Mouse (Mus musculus): ENCODE data around the gene Galnt17. TPM values are rescaled to one million over a fixed set of nuclear protein-coding genes. Genes with fewer than 3 reads are reported as not detected.

Gene Galnt17
- total RNA-seq (2021), result 1 to 10 TPM; 3.4 to 4.9 TPM
- long read RNA-seq, experiment 1, result 0 reads
- long read RNA-seq, experiment 2, partial matches to known transcripts, result 1 of 1 reads
- long read RNA-seq, experiment 2, other reads (novel, unspliced or antisense), result 0 of 1 reads

GRCm38 (mm10) chr5:131308397-131308796, at the start of gene Galnt17:
Gene Galnt17 (minus strand): TSS chr5:131308497.
- no peak for DNase-seq (ENCODE audit: low spot score in 2 of 2)

DNA sequence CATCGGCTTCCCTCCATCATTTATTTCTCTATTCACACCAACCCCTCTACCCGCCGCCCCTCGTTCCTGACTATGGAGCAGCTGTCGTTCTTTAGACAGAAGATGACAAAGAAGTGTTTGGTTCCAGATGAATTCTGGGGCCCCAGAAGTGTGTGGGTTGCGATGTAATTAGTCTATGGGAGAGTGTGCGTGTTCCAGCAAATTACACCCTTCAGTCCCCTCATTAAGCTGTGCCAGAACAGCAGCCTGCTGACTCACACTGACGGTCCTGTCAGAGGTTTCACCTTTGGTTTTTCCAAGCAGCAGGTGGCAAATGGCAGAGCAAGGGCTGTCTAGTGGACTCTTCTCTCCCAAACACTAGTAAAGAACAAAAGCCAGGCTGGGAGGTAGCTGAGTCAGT, 26.2 kb upstream of the Galnt17 start:
- no peak for DNase-seq (ENCODE audit: low spot score in 2 of 2)

- DNase-seq (ENCODE audit: low spot score in 2 of 2), result no peak
Measured at GRCm38 (mm10) chr5:131321286-131321685, 13.0 kb upstream of the Galnt17 start.

DNA sequence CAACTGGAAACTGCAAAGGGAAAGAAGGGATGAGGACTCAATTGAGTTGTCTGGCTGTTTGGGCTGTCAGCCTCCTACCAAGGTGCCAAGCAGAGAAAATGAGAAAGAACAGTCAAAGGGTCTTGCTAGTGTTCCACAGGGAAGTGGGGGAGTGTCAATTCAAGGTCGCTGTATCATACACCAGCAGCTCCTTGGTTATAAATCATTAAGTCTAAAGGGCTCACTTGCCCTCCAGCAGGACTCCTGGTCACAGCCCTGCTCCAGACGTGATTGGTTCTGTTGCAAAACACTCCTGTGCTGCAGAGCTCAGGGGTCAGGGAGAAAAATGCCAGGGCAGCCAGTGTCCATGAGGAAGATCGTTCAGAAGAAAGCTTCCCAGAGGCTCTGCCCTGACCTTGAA, 11.3 kb upstream of the Galnt17 start:
- no peak for DNase-seq (ENCODE audit: low spot score in 2 of 2)

- DNase-seq (ENCODE audit: low spot score in 2 of 2), result no peak
Measured at GRCm38 (mm10) chr5:131319141-131319540, 10.8 kb upstream of the Galnt17 start.

- no peak for DNase-seq (ENCODE audit: low spot score in 2 of 2)
Measured at GRCm38 (mm10) chr5:131315016-131315415, 6.7 kb upstream of the Galnt17 start.

DNA sequence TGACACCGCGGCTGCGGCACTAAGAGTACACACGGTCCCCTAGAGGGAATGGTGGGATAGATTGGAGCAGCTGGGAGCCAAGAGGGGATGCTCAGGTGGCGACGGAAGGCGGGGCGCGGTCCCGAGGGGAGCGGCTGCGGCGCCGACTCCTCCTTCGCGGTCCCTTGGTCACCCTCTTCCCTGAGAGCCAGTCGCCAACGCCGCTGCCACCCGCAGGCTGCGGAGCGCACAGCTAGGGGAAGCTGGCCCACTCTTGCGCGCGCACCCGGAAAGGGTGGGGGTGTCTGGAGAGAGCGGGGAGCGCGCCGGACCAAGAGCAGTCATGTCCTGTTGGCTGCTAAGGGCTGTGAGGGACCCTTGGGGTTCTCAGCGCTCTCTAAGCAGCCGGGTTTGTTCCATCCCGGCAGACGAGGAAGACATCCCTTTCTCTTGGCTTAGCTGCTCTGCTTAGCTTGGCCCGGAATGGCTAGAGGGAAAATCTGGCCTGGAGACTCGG, 593 bp downstream of the Galnt17 start:
- peak; percentile 55 to 58 for DNase-seq (ENCODE audit: low spot score in 2 of 2)

GRCm38 (mm10) chr5:131306908-131307655, 1.2 kb downstream of the Galnt17 start:
- DNase-seq (ENCODE audit: low spot score in 2 of 2), result peak in 1 of 2 experiments; percentile 38

DNA sequence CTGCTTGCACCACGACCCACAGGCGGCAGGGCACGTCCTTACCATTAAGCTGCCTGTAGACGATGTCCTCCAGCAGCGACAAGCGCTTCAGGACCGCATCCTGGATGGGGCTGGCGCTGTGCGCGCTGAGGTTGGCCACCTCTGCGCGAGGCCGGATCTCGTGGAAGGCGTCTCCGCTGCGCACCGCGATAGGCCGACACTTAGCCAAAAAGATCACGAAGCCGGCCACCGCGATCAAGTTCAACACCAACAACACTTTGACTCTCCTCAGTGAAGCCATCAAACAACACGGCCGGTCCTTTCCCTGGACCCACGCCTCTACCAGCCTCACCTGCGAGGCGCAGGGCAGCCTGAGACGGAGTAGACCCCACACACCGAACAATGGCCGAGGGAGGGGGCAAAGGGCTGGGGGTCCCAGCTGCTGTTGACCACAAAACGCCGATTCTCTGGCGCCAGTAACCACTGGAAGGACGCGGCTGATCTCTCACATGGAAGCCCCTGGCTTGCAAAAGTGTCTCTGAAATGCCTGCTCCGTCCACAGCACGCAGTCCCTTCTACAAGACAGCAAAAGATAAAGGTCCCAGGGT, 1.9 kb downstream of the Galnt17 start:
- peak in 1 of 2 experiments; percentile 21 for DNase-seq (ENCODE audit: low spot score in 2 of 2)

GRCm38 (mm10) chr5:131305223-131305622, 3.1 kb downstream of the Galnt17 start:
- no peak for DNase-seq (ENCODE audit: low spot score in 2 of 2)

GRCm38 (mm10) chr5:131301526-131301925, 6.8 kb downstream of the Galnt17 start:
- DNase-seq (ENCODE audit: low spot score in 2 of 2), result no peak

DNA sequence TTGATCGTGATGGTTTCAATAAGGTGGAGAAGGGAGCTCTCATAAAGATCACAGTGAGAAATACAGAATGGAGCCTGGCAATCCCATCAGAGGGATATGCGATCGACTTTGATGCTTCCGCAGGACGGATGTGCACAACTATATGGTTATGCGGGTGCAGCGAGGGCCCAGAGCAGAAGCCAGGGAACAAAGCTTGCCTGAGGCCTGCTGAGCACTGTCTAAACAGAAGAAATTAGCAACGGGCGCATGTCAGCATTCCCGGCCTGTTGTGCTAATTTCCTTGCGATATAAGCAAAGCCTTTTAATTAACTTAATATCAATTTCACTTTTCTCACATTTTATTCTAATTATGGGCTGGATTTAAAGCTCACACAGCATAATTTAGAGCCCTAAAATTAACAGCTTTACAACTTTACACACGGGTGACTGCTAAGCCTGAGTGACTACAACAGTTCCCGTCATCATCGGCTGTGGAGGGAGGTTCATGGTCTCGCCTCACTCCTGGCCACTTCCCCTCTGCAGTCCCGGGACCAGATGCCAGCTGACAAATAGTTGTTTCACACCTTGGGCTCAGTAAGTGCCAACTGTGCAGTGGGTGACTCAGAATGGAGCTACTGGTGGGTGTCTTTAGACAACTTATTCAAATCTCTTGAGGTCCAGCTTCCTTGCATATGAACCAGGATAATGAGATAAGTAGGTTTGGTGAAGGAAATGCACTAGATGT, 14.4 kb downstream of the Galnt17 start:
- DNase-seq (ENCODE audit: low spot score in 2 of 2), result no peak

- DNase-seq (ENCODE audit: low spot score in 2 of 2), result no peak
Measured at GRCm38 (mm10) chr5:131287091-131287490, 21.2 kb downstream of the Galnt17 start.

GRCm38 (mm10) chr5:131286680-131287079, 21.6 kb downstream of the Galnt17 start:
- no peak for DNase-seq (ENCODE audit: low spot score in 2 of 2)

- DNase-seq (ENCODE audit: low spot score in 2 of 2), result no peak
Measured at GRCm38 (mm10) chr5:131280349-131280748, 27.9 kb downstream of the Galnt17 start.

DNA sequence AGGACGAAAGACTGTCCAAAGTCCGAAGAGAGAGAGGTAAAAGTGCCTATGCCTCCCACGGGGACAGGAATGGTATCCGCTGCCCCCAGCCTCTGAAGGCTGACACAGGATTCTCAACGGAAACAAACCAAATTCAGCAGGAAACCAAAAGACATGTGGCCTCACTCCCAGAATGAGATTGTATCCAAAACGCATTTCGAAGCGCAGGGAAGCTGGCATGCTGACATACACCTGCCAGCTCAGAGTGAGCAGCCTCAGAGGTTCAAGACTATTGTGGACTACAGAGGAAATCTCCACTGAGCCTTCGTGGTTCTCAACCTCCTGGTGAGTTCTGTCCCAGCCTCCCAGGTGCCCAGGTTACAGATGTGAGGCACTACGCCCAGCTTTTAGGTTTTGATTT, 29.0 kb downstream of the Galnt17 start:
- DNase-seq (ENCODE audit: low spot score in 2 of 2), result no peak

- no peak for DNase-seq (ENCODE audit: low spot score in 2 of 2)
Measured at GRCm38 (mm10) chr5:131277227-131277626, 31.1 kb downstream of the Galnt17 start.

DNA sequence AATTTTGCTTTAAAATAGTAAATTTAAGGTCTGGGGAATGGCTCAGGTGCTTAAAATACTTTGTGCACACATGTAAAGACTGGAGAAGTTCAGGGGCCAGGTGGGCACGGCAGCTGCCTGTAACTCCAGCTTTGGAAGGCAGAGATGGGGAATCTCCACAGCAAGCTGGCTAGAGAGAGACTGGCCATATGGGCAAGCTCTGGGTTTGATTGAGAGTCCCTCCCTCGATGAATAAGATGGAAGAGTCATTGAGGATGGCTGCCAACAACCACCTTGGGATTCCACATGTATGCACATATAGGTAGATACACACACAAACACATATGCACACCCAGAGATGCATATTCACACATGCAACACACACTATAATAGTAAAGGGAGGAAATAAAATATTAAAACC, 42.0 kb downstream of the Galnt17 start:
- no peak for DNase-seq (ENCODE audit: low spot score in 2 of 2)

GRCm38 (mm10) chr5:131264145-131264544, 44.2 kb downstream of the Galnt17 start:
- no peak for DNase-seq (ENCODE audit: low spot score in 2 of 2)

GRCm38 (mm10) chr5:131250701-131251636, 57.3 kb downstream of the Galnt17 start:
- DNase-seq (ENCODE audit: low spot score in 2 of 2), result no peak

GRCm38 (mm10) chr5:131248416-131248815, 59.9 kb downstream of the Galnt17 start:
- no peak for DNase-seq (ENCODE audit: low spot score in 2 of 2)
